Mouse (Mus musculus) kidney, adult 2 months (tissue): Measurements from ENCODE around the gene Svbp. TPM values are rescaled to one million over a fixed set of nuclear protein-coding genes. Genes with fewer than 3 reads are reported as not detected.
A peak's percentile ranks its signal among the peaks of the same experiment; 100 is the strongest.

Experiments
- DNase-seq: peaks from one replicate; pipeline ENCODE4 v3.0.0; 2021
- H3K27ac ChIP-seq: fragments of 200-500 bp; 2 replicates; pipeline ENCODE4 v1.5.1; 2012; ENCODE audit warnings: low read depth, low read length, control low read depth, inconsistent platforms; ENCODE audit not compliant: insufficient read depth
- H3K27me3 ChIP-seq: fragments of 200-500 bp; replicated peaks from 2 replicates; pipeline ENCODE4 v1.6.1; 2012; ENCODE audit warnings: mild to moderate bottlenecking, moderate library complexity, low read length, inconsistent platforms; ENCODE audit not compliant: control insufficient read depth, insufficient read depth
- H3K36me3 ChIP-seq: fragments of 200-500 bp; 2 replicates; pipeline ENCODE4 v1.6.1; 2012; ENCODE audit warnings: mild to moderate bottlenecking, moderate library complexity, low read length, inconsistent platforms; ENCODE audit not compliant: control insufficient read depth, insufficient read depth
- H3K4me1 ChIP-seq: fragments of 200-500 bp; 2 replicates; pipeline ENCODE4 v1.6.1; 2011; ENCODE audit warnings: low read length; ENCODE audit not compliant: control insufficient read depth, insufficient read depth
- H3K4me3 ChIP-seq: fragments of 200-500 bp; 2 replicates; pipeline ENCODE4 v1.5.1; 2011; ENCODE audit warnings: mild to moderate bottlenecking, low read depth, low read length, control low read depth; ENCODE audit not compliant: insufficient read depth
- CTCF ChIP-seq: fragments of 200-500 bp; conservative IDR thresholded peaks from 2 replicates; pipeline ENCODE4 v1.5.1; 2011; ENCODE audit warnings: low read depth, mild to moderate bottlenecking, control low read depth, low read length, moderate library complexity, mixed read lengths; ENCODE audit not compliant: insufficient read depth, insufficient read length
- POLR2A ChIP-seq: fragments of 200-500 bp; IDR thresholded peaks from one replicate; pipeline ENCODE4 v1.6.1; 2011; ENCODE audit warnings: low read depth, low read length, control low read depth
- WGBS: fragments of 180-500 bp; shearing (Covaris S2); methylation state at CpG from one replicate; pipeline ENCODE4 v1.1.7; 2018; 5-methylcytosine and 5-hydroxymethylcytosine counted together
- polyA plus RNA-seq: library from polyadenylated mRNA; depleted of rRNA; stranded (reverse); fragments of >200 nt; gene quantifications from 2 replicates; pipeline ENCODE4 v1.2.3, GENCODE M21; 2012; rRNA removed

Gene Svbp
- polyA plus RNA-seq, result 29.2 and 35.4 TPM in 2 replicates

- Histone ChIP-seq H3K27ac (no peak within 1 kb of the TSS), H3K36me3 (no peaks in the 10 kb centered on the region), H3K27me3 (no peaks in the 10 kb centered on the region), H3K4me3 (peak within 1 kb of the TSS; percentile 77), H3K4me1 (no peaks in the 10 kb centered on the region)
- TF ChIP-seq CTCF (no peak), POLR2A (no peak)
- under 1% methylated on average over 45 of the region's 47 CpGs for WGBS
- peak; percentile 91 for DNase-seq
Observed at GRCm38 (mm10) chr4:119194909-119195581, at the start of gene Svbp. Gene Svbp (plus strand): TSS chr4:119195306.

GRCm38 (mm10) chr4:119146816-119147215 is 48.3 kb upstream of the Svbp start:
- H3K4me1 ChIP-seq, result no peaks in the 10 kb centered on the region
- TF ChIP-seq POLR2A (no peak), CTCF (no peak)
- DNase-seq, result no peak
- no peak overlapping the region for H3K4me3 ChIP-seq
- no peak overlapping the region for H3K27ac ChIP-seq
- no peaks in the 10 kb centered on the region for H3K36me3 ChIP-seq
- 89% methylated on average over 7 of the region's 7 CpGs for WGBS
- no peaks in the 10 kb centered on the region for H3K27me3 ChIP-seq

GRCm38 (mm10) chr4:119147347-119147746 is 47.8 kb upstream of the Svbp start:
- no peak overlapping the region for H3K27ac ChIP-seq

GRCm38 (mm10) chr4:119148741-119149140 is 46.4 kb upstream of the Svbp start:
- Histone ChIP-seq H3K27me3 (no peaks in the 10 kb centered on the region), H3K36me3 (no peaks in the 10 kb centered on the region), H3K4me3 (no peak overlapping the region), H3K27ac (no peak overlapping the region), H3K4me1 (no peaks in the 10 kb centered on the region)
- 80% methylated on average over 11 of the region's 11 CpGs for WGBS
- no peak for TF ChIP-seq CTCF
- no peak for TF ChIP-seq POLR2A
- no peak for DNase-seq

More at GRCm38 (mm10) chr4:119147347-119147746, 47.8 kb upstream of the Svbp start:
- H3K27me3 ChIP-seq, result no peaks in the 10 kb centered on the region
- no peak for TF ChIP-seq CTCF
- no peak for TF ChIP-seq POLR2A
- H3K36me3 ChIP-seq, result no peaks in the 10 kb centered on the region
- DNase-seq, result no peak
- H3K4me1 ChIP-seq, result no peaks in the 10 kb centered on the region
- 73% methylated on average over 5 of the region's 5 CpGs for WGBS
- H3K4me3 ChIP-seq, result no peak overlapping the region

GRCm38 (mm10) chr4:119157186-119157585 is 37.9 kb upstream of the Svbp start:
- Histone ChIP-seq H3K27me3 (no peaks in the 10 kb centered on the region), H3K36me3 (no peaks in the 10 kb centered on the region), H3K4me1 (no peaks in the 10 kb centered on the region), H3K4me3 (no peak overlapping the region), H3K27ac (no peak overlapping the region)
- 36% methylated on average over 2 of the region's 2 CpGs for WGBS
- peak; percentile 69 for DNase-seq
- no peak for TF ChIP-seq POLR2A
- TF ChIP-seq CTCF, result peak; percentile 51

- TF ChIP-seq CTCF (no peak), POLR2A (no peak)
- no peak overlapping the region for H3K4me3 ChIP-seq
- DNase-seq, result no peak
- WGBS, result 62% methylated on average over 5 of the region's 5 CpGs
- H3K4me1 ChIP-seq, result no peaks in the 10 kb centered on the region
- H3K27ac ChIP-seq, result no peak overlapping the region
- H3K36me3 ChIP-seq, result no peaks in the 10 kb centered on the region
- no peaks in the 10 kb centered on the region for H3K27me3 ChIP-seq
Observed at GRCm38 (mm10) chr4:119157891-119158290, 37.2 kb upstream of the Svbp start.

- 75% methylated on average over 3 of the region's 3 CpGs for WGBS
- Histone ChIP-seq H3K4me1 (no peaks in the 10 kb centered on the region), H3K36me3 (no peaks in the 10 kb centered on the region), H3K27me3 (no peaks in the 10 kb centered on the region), H3K27ac (no peak overlapping the region), H3K4me3 (no peak overlapping the region)
- no peak for DNase-seq
- TF ChIP-seq CTCF (no peak), POLR2A (no peak)
Observed at GRCm38 (mm10) chr4:119161358-119161757, 33.7 kb upstream of the Svbp start.
